Mouse (Mus musculus) G1E (cell line): ENCODE data around the gene Cdsn. TPM values are rescaled to one million over a fixed set of nuclear protein-coding genes. Genes with fewer than 3 reads are reported as not detected.

Experiments
- ATAC-seq: 2 replicates; pipeline ENCODE4 v1.8.0; 2016; ENCODE audit warnings: mild to moderate bottlenecking; ENCODE audit not compliant: insufficient number of reproducible peaks, poor library complexity, low FRiP score, severe bottlenecking; ENCODE audit errors: extremely low read depth
- DNase-seq: peaks from one replicate; pipeline ENCODE4 v3.0.0; 2012; ENCODE audit warnings: low spot score
- H3K27me3 ChIP-seq: 2 replicates; pipeline ENCODE4 v1.6.1; 2012; ENCODE audit warnings: mild to moderate bottlenecking, low read length, inconsistent platforms; ENCODE audit not compliant: insufficient read depth
- H3K36me3 ChIP-seq: replicated peaks from 2 replicates; pipeline ENCODE3; 2012; ENCODE audit warnings: mild to moderate bottlenecking, inconsistent platforms
- H3K4me1 ChIP-seq: 2 replicates; pipeline ENCODE4 v1.6.1; 2012; ENCODE audit warnings: low read depth, low read length, inconsistent platforms, mixed read lengths; ENCODE audit not compliant: insufficient read depth
- H3K4me3 ChIP-seq: 2 replicates; pipeline ENCODE4 v1.5.1; 2012; ENCODE audit warnings: low read depth, mild to moderate bottlenecking, inconsistent platforms, low read length, moderate library complexity, mixed read lengths
- H3K9me3 ChIP-seq: replicated peaks from 2 replicates; pipeline ENCODE4 v1.6.1; 2012; ENCODE audit warnings: inconsistent platforms
- CTCF ChIP-seq: IDR thresholded peaks from 2 replicates; pipeline ENCODE4 v1.5.1; 2012; ENCODE audit warnings: low read depth, low read length, inconsistent platforms, mixed read lengths
- GATA1 ChIP-seq: IDR thresholded peaks from 2 replicates; pipeline ENCODE4 v1.6.1; 2012; ENCODE audit warnings: borderline replicate concordance, low read length, inconsistent platforms, mixed read lengths
- GATA2 ChIP-seq: IDR thresholded peaks from 2 replicates; pipeline ENCODE4 v1.6.1; 2012; ENCODE audit warnings: low read depth, low read length, inconsistent platforms, borderline replicate concordance
- POLR2AphosphoS5 ChIP-seq: IDR thresholded peaks from 2 replicates; pipeline ENCODE4 v1.6.1; 2012; ENCODE audit warnings: low read depth, low read length, inconsistent platforms; ENCODE audit not compliant: insufficient replicate concordance
- TAL1 ChIP-seq: conservative IDR thresholded peaks from 2 replicates; pipeline ENCODE4 v1.6.1; 2012; ENCODE audit warnings: low read depth, low read length, inconsistent platforms, mixed read lengths
- polyA plus RNA-seq: library from polyadenylated mRNA; stranded (reverse); fragments of >175 nt; gene quantifications from 2 replicates; pipeline ENCODE4 v1.2.3, GENCODE M21; 2012
- total RNA-seq, 2 experiments: library from RNA; stranded (forward) in 1 of 2; stranded (reverse) in 1 of 2; fragments of 200-1000 nt in 1 of 2; fragments of >200 nt in 1 of 2; fragmentation: Nextera tagmentation in 1 of 2; gene quantifications; 2 replicates each; pipeline ENCODE4 v1.2.3; 2014 to 2017

Cdsn gene
- total and polyA plus RNA-seq, 3 experiments = not detected

GRCm38 (mm10) chr17:35532360-35532759 is 19.6 kb upstream of the Cdsn start:
- TF ChIP-seq GATA1 (no peak), POLR2AphosphoS5 (no peak), CTCF (no peak), TAL1 (no peak), GATA2 (no peak)
- ATAC-seq = no peak
- peaks cover 40% of the 10 kb centered on the region for H3K36me3 ChIP-seq
- DNase-seq = no peak
- peaks cover 10% of the 10 kb centered on the region; the same call in 1 of the 2 replicates for H3K27me3 ChIP-seq
- H3K4me1 ChIP-seq = peaks cover 2% of the 10 kb centered on the region; the same call in 1 of the 2 replicates
- H3K4me3 ChIP-seq = no peak overlapping the region
- no peaks in the 10 kb centered on the region for H3K9me3 ChIP-seq

DNA sequence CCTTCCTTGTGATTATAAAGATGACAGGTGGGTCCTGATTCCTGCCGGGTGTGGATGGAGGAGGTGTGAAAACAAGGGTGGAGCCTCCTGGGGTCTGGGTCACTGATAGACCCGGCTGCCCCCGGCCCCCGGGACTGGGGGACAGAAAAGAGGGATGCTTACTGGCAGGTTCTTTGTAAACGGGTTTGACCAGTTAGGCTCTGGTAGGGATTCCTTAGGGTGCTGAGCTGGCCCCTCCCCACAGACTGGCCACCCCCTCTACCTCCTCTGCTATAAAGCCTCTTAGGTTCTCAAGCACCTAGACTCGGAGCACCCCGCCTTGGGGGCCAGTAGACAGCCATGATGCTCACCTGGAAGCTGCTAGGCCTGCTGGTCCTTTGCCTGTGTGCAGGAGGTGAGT is 19.0 kb upstream of the Cdsn start, which contains the start of gene Psors1c2:
Gene Psors1c2, plus strand, starts transcription at position 301 of the 400 bp plus-strand sequence.
- no peak for TF ChIP-seq CTCF
- TF ChIP-seq GATA2 = no peak
- Histone ChIP-seq H3K36me3 (peaks cover 35% of the 10 kb centered on the region), H3K9me3 (no peaks in the 10 kb centered on the region), H3K4me1 (peaks cover 2% of the 10 kb centered on the region; the same call in 1 of the 2 replicates), H3K27me3 (peaks cover 12% of the 10 kb centered on the region; the same call in 1 of the 2 replicates), H3K4me3 (no peak within 1 kb of the TSS)
- DNase-seq (no peak), ATAC-seq (no peak)

- no peak overlapping the region for H3K4me3 ChIP-seq
- TF ChIP-seq POLR2AphosphoS5 (no peak), TAL1 (no peak), GATA1 (no peak), CTCF (peak; percentile 66), GATA2 (no peak)
- DNase-seq (peak; percentile 57), ATAC-seq (no peak)
- peaks cover 2% of the 10 kb centered on the region; the same call in 1 of the 2 replicates for H3K4me1 ChIP-seq
- no peaks in the 10 kb centered on the region for H3K9me3 ChIP-seq
- H3K36me3 ChIP-seq = peaks cover 20% of the 10 kb centered on the region
- H3K27me3 ChIP-seq = peaks cover 13% of the 10 kb centered on the region
These were observed 17.6 kb upstream of the Cdsn start for GRCm38 (mm10) chr17:35534343-35534742.

GRCm38 (mm10) chr17:35537421-35537820 is 14.5 kb upstream of the Cdsn start:
- no peaks in the 10 kb centered on the region for H3K36me3 ChIP-seq
- ATAC-seq = no peak
- no peaks in the 10 kb centered on the region for H3K9me3 ChIP-seq
- DNase-seq = no peak
- peaks cover 2% of the 10 kb centered on the region; the same call in 1 of the 2 replicates for H3K4me1 ChIP-seq
- H3K4me3 ChIP-seq = no peak overlapping the region
- peaks cover 18% of the 10 kb centered on the region for H3K27me3 ChIP-seq
- TF ChIP-seq CTCF (no peak), GATA1 (no peak), POLR2AphosphoS5 (no peak), GATA2 (no peak), TAL1 (no peak)

GRCm38 (mm10) chr17:35538476-35538875 is 13.5 kb upstream of the Cdsn start:
- DNase-seq (no peak), ATAC-seq (no peak)
- H3K9me3 ChIP-seq = no peaks in the 10 kb centered on the region
- H3K27me3 ChIP-seq = peaks cover 16% of the 10 kb centered on the region
- TF ChIP-seq GATA1 = no peak
- no peak for TF ChIP-seq GATA2
- TF ChIP-seq POLR2AphosphoS5 = no peak
- no peak for TF ChIP-seq CTCF
- no peak for TF ChIP-seq TAL1
- H3K4me1 ChIP-seq = peaks cover 2% of the 10 kb centered on the region; the same call in 1 of the 2 replicates
- H3K36me3 ChIP-seq = no peaks in the 10 kb centered on the region
- no peak overlapping the region for H3K4me3 ChIP-seq

DNA sequence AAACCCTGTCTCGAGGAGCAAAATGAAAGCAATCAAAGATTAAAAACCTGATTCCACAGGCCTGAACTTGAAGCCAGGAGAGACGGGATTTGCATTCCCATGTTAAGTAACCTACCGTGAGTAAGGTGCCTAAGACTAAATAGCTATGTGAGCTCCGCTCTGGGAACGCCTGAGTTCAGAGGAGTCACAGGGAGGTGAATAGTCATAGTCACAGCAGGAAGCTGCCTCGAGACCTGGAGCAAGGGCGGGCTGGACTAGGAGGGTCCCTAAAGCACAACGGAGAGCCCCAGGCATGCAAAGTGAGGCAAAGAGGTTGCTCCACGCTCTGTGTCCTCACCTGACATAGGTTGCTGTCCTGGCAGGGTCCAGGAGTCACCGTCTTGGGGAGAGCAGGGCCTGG is 12.4 kb upstream of the Cdsn start:
- no peaks in the 10 kb centered on the region for H3K9me3 ChIP-seq
- DNase-seq (no peak), ATAC-seq (no peak)
- H3K4me1 ChIP-seq = no peaks in the 10 kb centered on the region; the same call in 1 of the 2 replicates
- no peak for TF ChIP-seq GATA2
- TF ChIP-seq CTCF = no peak
- TF ChIP-seq GATA1 = no peak
- TF ChIP-seq POLR2AphosphoS5 = no peak
- no peak for TF ChIP-seq TAL1
- H3K36me3 ChIP-seq = no peaks in the 10 kb centered on the region
- no peak overlapping the region for H3K4me3 ChIP-seq
- H3K27me3 ChIP-seq = peaks cover 13% of the 10 kb centered on the region
